Mouse (Mus musculus) testis, adult 2 months (tissue): Measurements from ENCODE around the gene Aamp.

ENCODE experiments used
- CTCF ChIP-seq: fragments of 200-500 bp; IDR thresholded peaks from 2 replicates; pipeline ENCODE4 v1.5.1; 2012; ENCODE audit warnings: low read depth, mild to moderate bottlenecking, inconsistent platforms, low read length, moderate library complexity; ENCODE audit not compliant: control insufficient read depth, insufficient read depth, insufficient replicate concordance
- POLR2A ChIP-seq: fragments of 200-500 bp; IDR thresholded peaks from 2 replicates; pipeline ENCODE4 v1.6.1; 2012; ENCODE audit warnings: low read depth, mild to moderate bottlenecking, inconsistent platforms, low read length, moderate library complexity; ENCODE audit not compliant: control insufficient read depth

GRCm38 (mm10) chr1:74275015-74275414 is 9.5 kb downstream of the Aamp start:
- TF ChIP-seq CTCF (no peak), POLR2A (no peak)
